Mouse (Mus musculus): ENCODE measurements around the gene Tspan9. TPM values are rescaled to one million over a fixed set of nuclear protein-coding genes. Genes with fewer than 3 reads are reported as not detected.
A peak's percentile ranks its signal among the peaks of the same experiment; 100 is the strongest.

The Tspan9 gene
- polyA plus RNA-seq, 1 experiment: 49.7 TPM

- TF ChIP-seq POLR2A (IDR thresholded peaks at IDR 0.05; ENCODE audit: borderline replicate concordance, extremely low read depth, insufficient read depth, insufficient read length, poor library complexity, severe bottlenecking): no peak
- no peak for TF ChIP-seq CTCF (IDR thresholded peaks at IDR 0.05; ENCODE audit: borderline replicate concordance, extremely low read depth, insufficient read depth, insufficient read length)
- DNase-seq (ENCODE audit: low read depth): peak; percentile 51
These were observed 26.4 kb downstream of the Tspan9 start for GRCm38 (mm10) chr6:128116836-128117542.

GRCm38 (mm10) chr6:128116344-128116743 lies 27.1 kb downstream of the Tspan9 start:
- no peak for DNase-seq (ENCODE audit: low read depth)
- no peak for TF ChIP-seq POLR2A (IDR thresholded peaks at IDR 0.05; ENCODE audit: borderline replicate concordance, extremely low read depth, insufficient read depth, insufficient read length, poor library complexity, severe bottlenecking)
- TF ChIP-seq CTCF (IDR thresholded peaks at IDR 0.05; ENCODE audit: borderline replicate concordance, extremely low read depth, insufficient read depth, insufficient read length): no peak

GRCm38 (mm10) chr6:128115121-128115520 lies 28.3 kb downstream of the Tspan9 start:
- DNase-seq (ENCODE audit: low read depth): no peak
- no peak for TF ChIP-seq POLR2A (IDR thresholded peaks at IDR 0.05; ENCODE audit: borderline replicate concordance, extremely low read depth, insufficient read depth, insufficient read length, poor library complexity, severe bottlenecking)
- no peak for TF ChIP-seq CTCF (IDR thresholded peaks at IDR 0.05; ENCODE audit: borderline replicate concordance, extremely low read depth, insufficient read depth, insufficient read length)

- peak; percentile 53 for DNase-seq (ENCODE audit: low read depth)
- TF ChIP-seq CTCF (IDR thresholded peaks at IDR 0.05; ENCODE audit: borderline replicate concordance, extremely low read depth, insufficient read depth, insufficient read length) (no peak), POLR2A (IDR thresholded peaks at IDR 0.05; ENCODE audit: borderline replicate concordance, extremely low read depth, insufficient read depth, insufficient read length, poor library complexity, severe bottlenecking) (no peak)
These were observed 30.8 kb downstream of the Tspan9 start for GRCm38 (mm10) chr6:128112605-128113004.

- TF ChIP-seq POLR2A (IDR thresholded peaks at IDR 0.05; ENCODE audit: borderline replicate concordance, extremely low read depth, insufficient read depth, insufficient read length, poor library complexity, severe bottlenecking): no peak
- TF ChIP-seq CTCF (IDR thresholded peaks at IDR 0.05; ENCODE audit: borderline replicate concordance, extremely low read depth, insufficient read depth, insufficient read length): no peak
These were observed 31.6 kb downstream of the Tspan9 start for GRCm38 (mm10) chr6:128111784-128112183.

GRCm38 (mm10) chr6:128108324-128109035 lies 34.9 kb downstream of the Tspan9 start:
- no peak for TF ChIP-seq CTCF (IDR thresholded peaks at IDR 0.05; ENCODE audit: borderline replicate concordance, extremely low read depth, insufficient read depth, insufficient read length)
- no peak for TF ChIP-seq POLR2A (IDR thresholded peaks at IDR 0.05; ENCODE audit: borderline replicate concordance, extremely low read depth, insufficient read depth, insufficient read length, poor library complexity, severe bottlenecking)
- DNase-seq (ENCODE audit: low read depth): no peak

More at GRCm38 (mm10) chr6:128111784-128112183, 31.6 kb downstream of the Tspan9 start:
- DNase-seq (ENCODE audit: low read depth): no peak

- DNase-seq (ENCODE audit: low read depth): no peak
- TF ChIP-seq POLR2A (IDR thresholded peaks at IDR 0.05; ENCODE audit: borderline replicate concordance, extremely low read depth, insufficient read depth, insufficient read length, poor library complexity, severe bottlenecking) (no peak), CTCF (IDR thresholded peaks at IDR 0.05; ENCODE audit: borderline replicate concordance, extremely low read depth, insufficient read depth, insufficient read length) (no peak)
These were observed 35.7 kb downstream of the Tspan9 start for GRCm38 (mm10) chr6:128107698-128108097.

- no peak for DNase-seq (ENCODE audit: low read depth)
- TF ChIP-seq CTCF (IDR thresholded peaks at IDR 0.05; ENCODE audit: borderline replicate concordance, extremely low read depth, insufficient read depth, insufficient read length): no peak
- TF ChIP-seq POLR2A (IDR thresholded peaks at IDR 0.05; ENCODE audit: borderline replicate concordance, extremely low read depth, insufficient read depth, insufficient read length, poor library complexity, severe bottlenecking): no peak
These were observed 37.2 kb downstream of the Tspan9 start for GRCm38 (mm10) chr6:128106154-128106553.

- no peak for TF ChIP-seq POLR2A (IDR thresholded peaks at IDR 0.05; ENCODE audit: borderline replicate concordance, extremely low read depth, insufficient read depth, insufficient read length, poor library complexity, severe bottlenecking)
- TF ChIP-seq CTCF (IDR thresholded peaks at IDR 0.05; ENCODE audit: borderline replicate concordance, extremely low read depth, insufficient read depth, insufficient read length): no peak
- peak; percentile 46 for DNase-seq (ENCODE audit: low read depth)
These were observed 38.6 kb downstream of the Tspan9 start for GRCm38 (mm10) chr6:128104712-128105324.

GRCm38 (mm10) chr6:128103874-128104273 lies 39.5 kb downstream of the Tspan9 start:
- no peak for DNase-seq (ENCODE audit: low read depth)
- no peak for TF ChIP-seq CTCF (IDR thresholded peaks at IDR 0.05; ENCODE audit: borderline replicate concordance, extremely low read depth, insufficient read depth, insufficient read length)
- no peak for TF ChIP-seq POLR2A (IDR thresholded peaks at IDR 0.05; ENCODE audit: borderline replicate concordance, extremely low read depth, insufficient read depth, insufficient read length, poor library complexity, severe bottlenecking)

GRCm38 (mm10) chr6:128102296-128102999 lies 40.9 kb downstream of the Tspan9 start:
- TF ChIP-seq CTCF (IDR thresholded peaks at IDR 0.05; ENCODE audit: borderline replicate concordance, extremely low read depth, insufficient read depth, insufficient read length): no peak
- no peak for TF ChIP-seq POLR2A (IDR thresholded peaks at IDR 0.05; ENCODE audit: borderline replicate concordance, extremely low read depth, insufficient read depth, insufficient read length, poor library complexity, severe bottlenecking)
- no peak for DNase-seq (ENCODE audit: low read depth)
